Mouse (Mus musculus): ENCODE results near the gene Gm4952. TPM values are rescaled to one million over a fixed set of nuclear protein-coding genes. Genes with fewer than 3 reads are reported as not detected.
A peak's percentile ranks its signal among the peaks of the same experiment; 100 is the strongest.

Gene Gm4952
- polyA plus RNA-seq, 1 experiment from 2014 or later: not detected

- Histone ChIP-seq H3K4me1 (replicated peaks; ENCODE audit: control insufficient read depth, insufficient read depth, low read length) (peaks cover 10% of the 10 kb centered on the region; the same call in 1 of the 2 replicates), H3K9ac (replicated peaks; ENCODE audit: low read depth, low read length) (peak overlapping the region; percentile 58), H3K4me3 (replicated peaks; ENCODE audit: low read length) (peak overlapping the region; percentile 45), H3K36me3 (ENCODE audit: control insufficient read depth, insufficient read depth) (no peaks in the 10 kb centered on the region), H3K4me2 (ENCODE audit: low read length) (peak overlapping the region; percentile 66), H3K9me3 (ENCODE audit: control insufficient read depth, low read length) (no peaks in the 10 kb centered on the region), H3K27ac (ENCODE audit: low read length) (no peak overlapping the region), H3K27me3 (replicated peaks; ENCODE audit: control insufficient read depth, insufficient read depth, low read length) (no peaks in the 10 kb centered on the region)
- peak; percentile 100 for ATAC-seq
- 5% methylated on average over 14 of the region's 14 CpGs for whole genome bisulfite sequencing
Observed at GRCm38 (mm10) chr19:12573266-12574011, 26.3 kb upstream of the Gm4952 start.

- no peaks in the 10 kb centered on the region for H3K36me3 ChIP-seq (ENCODE audit: control insufficient read depth, insufficient read depth)
- H3K4me1 ChIP-seq (replicated peaks; ENCODE audit: control insufficient read depth, insufficient read depth, low read length): peaks cover 10% of the 10 kb centered on the region; the same call in 1 of the 2 replicates
- no peaks in the 10 kb centered on the region for H3K27me3 ChIP-seq (replicated peaks; ENCODE audit: control insufficient read depth, insufficient read depth, low read length)
- 16% methylated on average over 5 of the region's 5 CpGs for WGBS
- H3K4me2 ChIP-seq (ENCODE audit: low read length): peak overlapping the region; percentile 66
- H3K9ac ChIP-seq (replicated peaks; ENCODE audit: low read depth, low read length): peak overlapping the region; percentile 58; the same call in 1 of the 2 replicates
- no peak overlapping the region for H3K27ac ChIP-seq (ENCODE audit: low read length)
- ATAC-seq: no peak
- peak overlapping the region; percentile 45 for H3K4me3 ChIP-seq (replicated peaks; ENCODE audit: low read length)
- no peaks in the 10 kb centered on the region for H3K9me3 ChIP-seq (ENCODE audit: control insufficient read depth, low read length)
Observed at GRCm38 (mm10) chr19:12574012-12574407, 25.8 kb upstream of the Gm4952 start.

- H3K27ac ChIP-seq (ENCODE audit: low read length): no peak overlapping the region
- no peaks in the 10 kb centered on the region for H3K9me3 ChIP-seq (ENCODE audit: control insufficient read depth, low read length)
- 85% methylated on average over 7 of the region's 7 CpGs for WGBS
- peaks cover 10% of the 10 kb centered on the region; the same call in 1 of the 2 replicates for H3K4me1 ChIP-seq (replicated peaks; ENCODE audit: control insufficient read depth, insufficient read depth, low read length)
- H3K27me3 ChIP-seq (replicated peaks; ENCODE audit: control insufficient read depth, insufficient read depth, low read length): no peaks in the 10 kb centered on the region
- H3K36me3 ChIP-seq (ENCODE audit: control insufficient read depth, insufficient read depth): no peaks in the 10 kb centered on the region
- no peak overlapping the region for H3K4me3 ChIP-seq (replicated peaks; ENCODE audit: low read length)
- no peak overlapping the region for H3K9ac ChIP-seq (replicated peaks; ENCODE audit: low read depth, low read length)
- H3K4me2 ChIP-seq (ENCODE audit: low read length): no peak overlapping the region
- no peak for ATAC-seq
Observed at GRCm38 (mm10) chr19:12575107-12575506, 24.7 kb upstream of the Gm4952 start.

GRCm38 (mm10) chr19:12575514-12575913 is 24.3 kb upstream of the Gm4952 start:
- no peaks in the 10 kb centered on the region for H3K36me3 ChIP-seq (ENCODE audit: control insufficient read depth, insufficient read depth)
- WGBS: 91% methylated on average over 2 of the region's 2 CpGs
- no peaks in the 10 kb centered on the region for H3K27me3 ChIP-seq (replicated peaks; ENCODE audit: control insufficient read depth, insufficient read depth, low read length)
- H3K9ac ChIP-seq (replicated peaks; ENCODE audit: low read depth, low read length): no peak overlapping the region
- no peak overlapping the region for H3K4me2 ChIP-seq (ENCODE audit: low read length)
- H3K9me3 ChIP-seq (ENCODE audit: control insufficient read depth, low read length): no peaks in the 10 kb centered on the region
- peaks cover 10% of the 10 kb centered on the region; the same call in 1 of the 2 replicates for H3K4me1 ChIP-seq (replicated peaks; ENCODE audit: control insufficient read depth, insufficient read depth, low read length)
- no peak overlapping the region for H3K27ac ChIP-seq (ENCODE audit: low read length)
- no peak overlapping the region for H3K4me3 ChIP-seq (replicated peaks; ENCODE audit: low read length)
- ATAC-seq: no peak

GRCm38 (mm10) chr19:12576639-12577038 is 23.1 kb upstream of the Gm4952 start:
- Histone ChIP-seq H3K9me3 (ENCODE audit: control insufficient read depth, low read length) (no peaks in the 10 kb centered on the region), H3K4me1 (replicated peaks; ENCODE audit: control insufficient read depth, insufficient read depth, low read length) (peaks cover 10% of the 10 kb centered on the region; the same call in 1 of the 2 replicates), H3K4me3 (replicated peaks; ENCODE audit: low read length) (no peak overlapping the region), H3K27me3 (replicated peaks; ENCODE audit: control insufficient read depth, insufficient read depth, low read length) (no peaks in the 10 kb centered on the region), H3K36me3 (ENCODE audit: control insufficient read depth, insufficient read depth) (no peaks in the 10 kb centered on the region), H3K4me2 (ENCODE audit: low read length) (no peak overlapping the region), H3K27ac (ENCODE audit: low read length) (no peak overlapping the region), H3K9ac (replicated peaks; ENCODE audit: low read depth, low read length) (no peak overlapping the region)
- WGBS: 94% methylated on average over 2 of the region's 2 CpGs
- no peak for ATAC-seq

GRCm38 (mm10) chr19:12585310-12585709 is 14.5 kb upstream of the Gm4952 start:
- H3K4me3 ChIP-seq (replicated peaks; ENCODE audit: low read length): no peak overlapping the region
- H3K9me3 ChIP-seq (ENCODE audit: control insufficient read depth, low read length): no peaks in the 10 kb centered on the region
- no peak overlapping the region for H3K9ac ChIP-seq (replicated peaks; ENCODE audit: low read depth, low read length)
- 84% methylated on average over 4 of the region's 4 CpGs for WGBS
- no peaks in the 10 kb centered on the region for H3K36me3 ChIP-seq (ENCODE audit: control insufficient read depth, insufficient read depth)
- no peak overlapping the region for H3K4me2 ChIP-seq (ENCODE audit: low read length)
- H3K27me3 ChIP-seq (replicated peaks; ENCODE audit: control insufficient read depth, insufficient read depth, low read length): no peaks in the 10 kb centered on the region
- H3K4me1 ChIP-seq (replicated peaks; ENCODE audit: control insufficient read depth, insufficient read depth, low read length): no peaks in the 10 kb centered on the region
- no peak for ATAC-seq
- no peak overlapping the region for H3K27ac ChIP-seq (ENCODE audit: low read length)

- peak; percentile 61 for ATAC-seq
- Histone ChIP-seq H3K36me3 (ENCODE audit: control insufficient read depth, insufficient read depth) (no peaks in the 10 kb centered on the region), H3K27ac (ENCODE audit: low read length) (no peak overlapping the region), H3K4me2 (ENCODE audit: low read length) (no peak overlapping the region), H3K9me3 (ENCODE audit: control insufficient read depth, low read length) (no peaks in the 10 kb centered on the region), H3K4me3 (replicated peaks; ENCODE audit: low read length) (no peak overlapping the region), H3K4me1 (replicated peaks; ENCODE audit: control insufficient read depth, insufficient read depth, low read length) (peaks cover 4% of the 10 kb centered on the region), H3K9ac (replicated peaks; ENCODE audit: low read depth, low read length) (no peak overlapping the region), H3K27me3 (replicated peaks; ENCODE audit: control insufficient read depth, insufficient read depth, low read length) (no peaks in the 10 kb centered on the region)
- 3% methylated on average over 1 of the region's 1 CpGs for WGBS
Observed at GRCm38 (mm10) chr19:12591908-12592307, 7.9 kb upstream of the Gm4952 start.

GRCm38 (mm10) chr19:12595135-12595529 is 4.6 kb upstream of the Gm4952 start:
- no peaks in the 10 kb centered on the region for H3K9me3 ChIP-seq (ENCODE audit: control insufficient read depth, low read length)
- no peaks in the 10 kb centered on the region for H3K36me3 ChIP-seq (ENCODE audit: control insufficient read depth, insufficient read depth)
- H3K4me2 ChIP-seq (ENCODE audit: low read length): peak overlapping the region; percentile 99
- H3K4me1 ChIP-seq (replicated peaks; ENCODE audit: control insufficient read depth, insufficient read depth, low read length): peaks cover 4% of the 10 kb centered on the region
- WGBS: 55% methylated on average over 2 of the region's 2 CpGs
- H3K9ac ChIP-seq (replicated peaks; ENCODE audit: low read depth, low read length): no peak overlapping the region
- no peak for ATAC-seq
- no peaks in the 10 kb centered on the region for H3K27me3 ChIP-seq (replicated peaks; ENCODE audit: control insufficient read depth, insufficient read depth, low read length)
- no peak overlapping the region for H3K27ac ChIP-seq (ENCODE audit: low read length)
- peak overlapping the region; percentile 74 for H3K4me3 ChIP-seq (replicated peaks; ENCODE audit: low read length)

GRCm38 (mm10) chr19:12595530-12596289 is 4.1 kb upstream of the Gm4952 start:
- H3K4me3 ChIP-seq (replicated peaks; ENCODE audit: low read length): peak overlapping the region; percentile 74
- peak overlapping the region; percentile 69 for H3K9ac ChIP-seq (replicated peaks; ENCODE audit: low read depth, low read length)
- peaks cover 4% of the 10 kb centered on the region for H3K4me1 ChIP-seq (replicated peaks; ENCODE audit: control insufficient read depth, insufficient read depth, low read length)
- no peaks in the 10 kb centered on the region for H3K36me3 ChIP-seq (ENCODE audit: control insufficient read depth, insufficient read depth)
- under 1% methylated on average over 49 of the region's 49 CpGs for WGBS
- H3K9me3 ChIP-seq (ENCODE audit: control insufficient read depth, low read length): no peaks in the 10 kb centered on the region
- H3K4me2 ChIP-seq (ENCODE audit: low read length): peak overlapping the region; percentile 99
- peak overlapping the region; percentile 31; the same call in 1 of the 2 replicates for H3K27ac ChIP-seq (ENCODE audit: low read length)
- ATAC-seq: peak; percentile 89
- H3K27me3 ChIP-seq (replicated peaks; ENCODE audit: control insufficient read depth, insufficient read depth, low read length): no peaks in the 10 kb centered on the region
